Mouse (Mus musculus): Measurements from ENCODE around the gene Raver1. TPM values are rescaled to one million over a fixed set of nuclear protein-coding genes. Genes with fewer than 3 reads are reported as not detected.

The Raver1 gene
- polyA plus RNA-seq, 1 experiment from 2014 or later = 57.7 TPM

DNA sequence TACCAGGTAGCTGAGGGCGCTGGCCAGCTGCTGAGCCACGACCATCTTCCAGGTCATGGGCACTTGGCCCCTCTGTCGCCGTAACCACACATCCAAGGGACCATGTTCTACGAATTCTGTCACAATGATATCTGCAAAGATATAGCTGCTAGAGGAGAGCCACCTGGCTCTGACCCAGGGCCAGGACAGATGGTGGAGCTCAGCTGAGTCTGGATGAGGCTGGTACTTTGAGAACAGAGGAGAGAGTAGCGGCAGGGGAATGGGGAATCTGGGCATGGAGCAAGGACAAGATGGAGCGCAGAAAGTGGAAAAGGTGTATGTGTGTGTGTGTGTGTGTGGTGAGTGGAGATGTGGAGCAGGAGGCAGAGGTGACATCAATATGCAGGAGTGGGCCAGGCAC lies 22.4 kb upstream of the Raver1 start:
- H3K9me3 ChIP-seq (ENCODE audit: control insufficient read depth, low read length) = no peaks in the 10 kb centered on the region
- 0 out of 2 replicates have a peak, but pooled peaks cover 3% of the 10 kb centered on the region for H3K36me3 ChIP-seq (ENCODE audit: control insufficient read depth, insufficient read depth, low read length)
- H3K9ac ChIP-seq (ENCODE audit: low read depth, low read length) = no peak overlapping the region
- no peak overlapping the region for H3K27ac ChIP-seq (ENCODE audit: low read length)
- ATAC-seq = no peak
- H3K4me2 ChIP-seq (ENCODE audit: low read depth, low read length) = no peak overlapping the region
- H3K4me1 ChIP-seq (ENCODE audit: control insufficient read depth, insufficient read depth, low read length) = 0 out of 2 replicates have a peak, but pooled peaks cover 4% of the 10 kb centered on the region
- no peaks in the 10 kb centered on the region for H3K27me3 ChIP-seq (replicated peaks; ENCODE audit: control insufficient read depth, insufficient read depth, low read length)
- WGBS = 84% methylated on average over 7 of the region's 7 CpGs
- no peak overlapping the region for H3K4me3 ChIP-seq (ENCODE audit: low read length)

DNA sequence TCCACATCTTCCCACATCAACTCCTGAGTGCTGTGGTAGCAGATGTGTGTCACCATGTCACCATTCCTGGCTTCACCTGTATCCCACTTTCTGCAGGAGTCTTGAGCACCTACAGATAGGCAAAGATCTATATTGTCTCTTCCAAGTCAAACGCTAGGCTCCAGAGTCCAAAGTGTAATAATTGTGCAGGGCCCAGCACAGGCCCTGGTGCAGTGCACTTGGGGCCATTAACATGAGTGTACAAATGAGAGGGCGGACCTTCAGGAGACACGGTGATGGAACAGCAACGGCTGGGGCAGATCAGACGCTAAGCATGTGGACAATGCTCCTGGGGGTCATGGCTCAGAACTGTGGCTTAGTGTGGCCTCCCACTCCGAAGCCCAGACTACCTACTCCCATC lies 21.9 kb upstream of the Raver1 start:
- H3K27me3 ChIP-seq (replicated peaks; ENCODE audit: control insufficient read depth, insufficient read depth, low read length) = no peaks in the 10 kb centered on the region
- 0 out of 2 replicates have a peak, but pooled peaks cover 3% of the 10 kb centered on the region for H3K36me3 ChIP-seq (ENCODE audit: control insufficient read depth, insufficient read depth, low read length)
- no peak overlapping the region for H3K4me2 ChIP-seq (ENCODE audit: low read depth, low read length)
- WGBS = 78% methylated on average over 6 of the region's 6 CpGs
- H3K4me3 ChIP-seq (ENCODE audit: low read length) = no peak overlapping the region
- no peaks in the 10 kb centered on the region for H3K9me3 ChIP-seq (ENCODE audit: control insufficient read depth, low read length)
- no peak overlapping the region; the same call in 1 of the 2 replicates for H3K27ac ChIP-seq (ENCODE audit: low read length)
- 0 out of 2 replicates have a peak, but pooled peaks cover 4% of the 10 kb centered on the region for H3K4me1 ChIP-seq (ENCODE audit: control insufficient read depth, insufficient read depth, low read length)
- H3K9ac ChIP-seq (ENCODE audit: low read depth, low read length) = no peak overlapping the region
- peak; percentile 77 for ATAC-seq

DNA sequence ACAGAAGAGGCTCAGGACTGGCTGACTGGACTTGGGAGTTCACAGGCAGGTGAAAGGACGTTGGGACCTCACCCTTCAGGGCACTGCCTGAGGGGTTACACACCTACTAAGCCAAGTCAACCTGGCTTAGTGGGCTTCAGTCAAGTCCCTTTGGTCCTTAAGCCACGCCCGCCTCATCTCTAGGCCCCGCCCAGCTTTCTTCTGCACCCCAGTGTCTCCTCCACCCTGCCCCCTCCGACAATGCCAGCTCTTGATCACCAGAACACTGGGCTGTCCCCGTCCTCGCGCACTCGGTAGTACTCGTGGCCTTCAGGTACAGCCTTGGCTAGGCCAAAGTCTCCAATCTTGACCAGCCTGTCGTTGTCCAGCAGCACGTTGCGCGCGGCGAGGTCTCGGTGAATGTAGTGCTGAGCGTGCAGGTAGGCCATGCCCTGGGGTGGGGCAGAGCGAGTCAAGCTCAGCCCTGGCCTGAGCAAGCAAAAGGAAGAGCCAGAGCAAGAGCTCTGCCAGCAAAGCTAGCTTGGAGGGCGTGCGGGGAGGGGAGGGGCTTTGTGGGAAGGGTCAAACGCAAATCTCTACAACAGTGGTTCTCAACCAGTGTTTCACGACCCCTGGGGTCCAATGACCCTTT lies 15.9 kb upstream of the Raver1 start:
- ATAC-seq = peak; percentile 43
- Histone ChIP-seq H3K9ac (ENCODE audit: low read depth, low read length) (no peak overlapping the region), H3K27ac (ENCODE audit: low read length) (no peak overlapping the region)

DNA sequence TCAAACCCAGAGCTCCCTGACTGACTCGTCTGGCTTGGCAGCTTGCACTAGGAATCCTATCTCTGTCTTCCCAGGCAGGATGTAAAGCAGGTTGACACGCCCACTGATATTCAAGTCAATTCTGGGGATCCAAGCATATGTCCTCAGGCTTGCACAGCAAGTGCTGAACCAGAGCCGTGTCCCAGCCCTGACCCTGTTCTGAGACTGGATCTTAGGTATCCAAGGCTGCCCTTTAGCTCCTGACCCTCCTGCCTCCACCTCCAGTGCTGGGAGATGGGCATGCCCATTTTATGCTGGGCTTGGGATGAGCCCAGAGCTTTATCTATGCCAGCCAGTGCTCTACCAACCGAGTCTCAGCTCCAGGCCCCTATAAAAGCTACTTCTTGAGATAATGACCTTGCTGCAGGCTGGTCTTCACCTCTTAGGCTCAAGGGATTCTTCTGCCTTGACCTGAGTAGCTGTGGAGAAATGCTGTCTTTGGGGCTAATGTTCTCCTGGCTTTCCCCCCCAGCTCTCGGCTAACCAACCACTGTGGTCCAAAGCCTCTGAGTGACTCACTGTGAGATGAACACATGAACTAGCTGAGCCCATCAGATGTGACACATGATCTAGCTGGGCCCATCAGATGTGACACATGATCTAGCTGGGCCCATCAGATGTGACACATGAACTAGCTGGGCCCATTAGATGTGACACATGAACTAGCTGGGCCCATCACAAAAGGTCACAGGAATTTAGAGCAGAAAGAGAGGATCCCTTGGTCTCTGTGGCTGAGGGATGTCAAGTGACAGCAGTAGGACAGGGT lies 14.2 kb upstream of the Raver1 start:
- WGBS = 72% methylated on average over 5 of the region's 5 CpGs
- no peak; the same call in 1 of the 2 replicates for ATAC-seq
- no peaks in the 10 kb centered on the region for H3K9me3 ChIP-seq (ENCODE audit: control insufficient read depth, low read length)
- no peak overlapping the region for H3K9ac ChIP-seq (ENCODE audit: low read depth, low read length)
- H3K27me3 ChIP-seq (replicated peaks; ENCODE audit: control insufficient read depth, insufficient read depth, low read length) = no peaks in the 10 kb centered on the region
- H3K4me2 ChIP-seq (ENCODE audit: low read depth, low read length) = no peak overlapping the region
- no peaks in the 10 kb centered on the region for H3K4me1 ChIP-seq (ENCODE audit: control insufficient read depth, insufficient read depth, low read length)
- no peak overlapping the region for H3K27ac ChIP-seq (ENCODE audit: low read length)
- no peaks in the 10 kb centered on the region for H3K36me3 ChIP-seq (ENCODE audit: control insufficient read depth, insufficient read depth, low read length)
- H3K4me3 ChIP-seq (ENCODE audit: low read length) = no peak overlapping the region

More for the DNA sequence above, 15.9 kb upstream of the Raver1 start:
- H3K27me3 ChIP-seq (replicated peaks; ENCODE audit: control insufficient read depth, insufficient read depth, low read length) = no peaks in the 10 kb centered on the region
- H3K4me1 ChIP-seq (ENCODE audit: control insufficient read depth, insufficient read depth, low read length) = 0 out of 2 replicates have a peak, but pooled peaks cover 4% of the 10 kb centered on the region
- no peaks in the 10 kb centered on the region for H3K36me3 ChIP-seq (ENCODE audit: control insufficient read depth, insufficient read depth, low read length)
- H3K4me2 ChIP-seq (ENCODE audit: low read depth, low read length) = no peak overlapping the region
- WGBS = 42% methylated on average over 23 of the region's 23 CpGs
- H3K9me3 ChIP-seq (ENCODE audit: control insufficient read depth, low read length) = no peaks in the 10 kb centered on the region
- H3K4me3 ChIP-seq (ENCODE audit: low read length) = no peak overlapping the region

DNA sequence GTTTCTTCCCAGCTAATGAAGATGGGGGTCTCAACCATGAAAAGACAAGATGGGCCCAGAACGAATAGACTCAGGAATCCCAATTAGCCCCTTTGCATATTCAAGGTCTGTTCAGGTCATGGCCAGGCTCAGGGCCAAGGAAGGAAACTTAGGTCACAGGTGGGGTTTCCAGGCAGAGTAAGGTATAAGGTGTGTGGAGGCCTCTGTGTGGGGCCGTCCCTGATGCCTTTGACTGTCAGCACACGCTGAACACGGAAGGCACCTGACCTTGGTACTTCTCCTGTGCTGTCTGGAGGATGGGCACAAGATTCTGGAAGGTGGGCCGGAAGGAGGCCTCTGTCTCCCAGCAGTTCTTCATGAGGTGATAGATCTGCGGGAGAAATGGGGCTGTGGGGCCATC lies 13.0 kb upstream of the Raver1 start:
- no peak overlapping the region for H3K4me2 ChIP-seq (ENCODE audit: low read depth, low read length)
- ATAC-seq = no peak
- H3K9ac ChIP-seq (ENCODE audit: low read depth, low read length) = no peak overlapping the region
- no peaks in the 10 kb centered on the region for H3K9me3 ChIP-seq (ENCODE audit: control insufficient read depth, low read length)
- no peak overlapping the region for H3K27ac ChIP-seq (ENCODE audit: low read length)
- 81% methylated on average over 6 of the region's 6 CpGs for WGBS
- peaks cover 4% of the 10 kb centered on the region; the same call in 1 of the 2 replicates for H3K4me1 ChIP-seq (ENCODE audit: control insufficient read depth, insufficient read depth, low read length)
- no peaks in the 10 kb centered on the region for H3K27me3 ChIP-seq (replicated peaks; ENCODE audit: control insufficient read depth, insufficient read depth, low read length)
- H3K36me3 ChIP-seq (ENCODE audit: control insufficient read depth, insufficient read depth, low read length) = no peaks in the 10 kb centered on the region
- no peak overlapping the region for H3K4me3 ChIP-seq (ENCODE audit: low read length)

DNA sequence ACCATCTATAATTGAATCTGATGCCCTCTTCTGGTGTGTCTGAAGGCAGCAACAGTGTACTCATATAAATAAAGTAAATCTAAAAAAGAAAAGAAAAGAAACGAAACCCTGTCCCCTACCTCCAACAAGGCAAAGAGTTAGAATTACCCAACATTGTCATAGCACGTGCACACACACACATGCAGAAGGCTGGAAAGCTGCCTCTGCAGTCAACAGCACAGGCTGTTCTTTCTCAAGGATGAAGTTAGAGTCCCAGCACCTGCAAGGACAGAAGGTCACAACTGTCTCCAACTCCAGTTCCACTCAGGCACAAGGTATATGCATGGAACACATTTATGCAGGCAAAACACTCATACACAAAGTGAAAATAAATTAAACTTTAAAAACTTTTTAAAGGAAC lies 10.3 kb upstream of the Raver1 start:
- Histone ChIP-seq H3K27me3 (replicated peaks; ENCODE audit: control insufficient read depth, insufficient read depth, low read length) (no peaks in the 10 kb centered on the region), H3K36me3 (ENCODE audit: control insufficient read depth, insufficient read depth, low read length) (no peaks in the 10 kb centered on the region), H3K4me3 (ENCODE audit: low read length) (no peak overlapping the region), H3K27ac (ENCODE audit: low read length) (no peak overlapping the region), H3K9me3 (ENCODE audit: control insufficient read depth, low read length) (no peaks in the 10 kb centered on the region), H3K9ac (ENCODE audit: low read depth, low read length) (no peak overlapping the region), H3K4me1 (ENCODE audit: control insufficient read depth, insufficient read depth, low read length) (peaks cover 4% of the 10 kb centered on the region; the same call in 1 of the 2 replicates), H3K4me2 (ENCODE audit: low read depth, low read length) (no peak overlapping the region)
- no peak for ATAC-seq
- 93% methylated on average over 2 of the region's 2 CpGs for WGBS

DNA sequence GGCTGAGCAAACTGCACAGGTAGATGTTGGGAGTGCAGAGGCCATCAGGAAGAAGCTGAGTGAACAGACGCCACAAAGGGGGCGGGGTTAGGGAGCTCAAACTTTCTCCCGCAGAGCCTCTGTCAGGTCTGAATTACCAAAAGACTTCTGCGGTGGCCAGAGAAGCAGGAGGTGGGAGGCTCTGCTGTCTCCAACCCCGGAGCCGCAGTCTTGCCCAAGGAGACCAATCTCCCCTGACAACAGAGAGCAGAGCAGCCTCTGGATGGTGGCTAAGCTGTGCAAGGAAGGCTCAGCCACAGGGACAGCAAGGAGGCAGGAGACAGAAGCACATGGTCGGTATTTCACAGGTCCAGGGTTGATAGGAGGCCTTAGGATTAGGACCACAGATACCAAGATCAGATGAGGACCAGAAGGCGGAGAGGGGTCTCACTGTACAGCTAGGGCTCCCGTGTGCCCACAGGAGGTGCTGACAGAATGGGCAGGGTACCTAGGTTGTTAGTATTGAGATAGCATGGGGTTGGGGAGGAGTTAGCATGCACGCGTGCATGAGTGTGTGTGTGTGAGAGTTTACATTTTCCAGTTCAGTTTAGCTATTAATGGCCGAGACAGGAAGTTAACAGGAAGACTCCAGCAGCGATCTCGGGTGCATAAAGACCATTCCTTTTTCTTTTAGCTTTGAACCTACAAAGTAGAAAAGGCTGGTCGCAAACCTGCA lies 8.8 kb upstream of the Raver1 start:
- H3K4me2 ChIP-seq (ENCODE audit: low read depth, low read length) = no peak overlapping the region
- H3K27ac ChIP-seq (ENCODE audit: low read length) = no peak overlapping the region
- H3K4me1 ChIP-seq (ENCODE audit: control insufficient read depth, insufficient read depth, low read length) = peaks cover 4% of the 10 kb centered on the region; the same call in 1 of the 2 replicates
- H3K4me3 ChIP-seq (ENCODE audit: low read length) = no peak overlapping the region
- H3K9me3 ChIP-seq (ENCODE audit: control insufficient read depth, low read length) = no peaks in the 10 kb centered on the region
- ATAC-seq = 0 out of 2 replicates have a peak, but pooled peaks have one; percentile 32
- H3K9ac ChIP-seq (ENCODE audit: low read depth, low read length) = no peak overlapping the region; the same call in 1 of the 2 replicates
- H3K27me3 ChIP-seq (replicated peaks; ENCODE audit: control insufficient read depth, insufficient read depth, low read length) = no peaks in the 10 kb centered on the region
- H3K36me3 ChIP-seq (ENCODE audit: control insufficient read depth, insufficient read depth, low read length) = no peaks in the 10 kb centered on the region
- WGBS = 40% methylated on average over 15 of the region's 15 CpGs

DNA sequence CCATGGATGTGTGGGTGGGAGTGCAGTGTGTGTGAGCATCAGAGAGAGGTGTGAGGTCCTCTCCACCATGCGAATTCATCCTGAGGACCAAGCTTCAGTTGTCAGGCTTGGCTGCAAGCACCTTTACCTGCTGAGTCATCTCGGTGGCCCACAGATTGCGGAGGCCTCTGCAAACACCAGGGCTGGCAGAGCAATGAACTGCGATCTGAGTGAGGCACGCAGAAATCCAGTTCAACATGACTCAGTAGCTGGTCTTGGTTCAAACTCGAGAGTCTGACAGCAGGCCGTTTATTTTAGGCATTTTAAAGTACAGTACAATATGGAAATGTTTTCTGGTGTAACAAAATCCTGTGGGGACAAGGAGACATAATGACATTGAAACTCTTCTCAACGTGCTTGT lies 6.0 kb upstream of the Raver1 start:
- Histone ChIP-seq H3K4me2 (ENCODE audit: low read depth, low read length) (no peak overlapping the region), H3K9ac (ENCODE audit: low read depth, low read length) (no peak overlapping the region), H3K4me1 (ENCODE audit: control insufficient read depth, insufficient read depth, low read length) (peaks cover 4% of the 10 kb centered on the region; the same call in 1 of the 2 replicates), H3K36me3 (ENCODE audit: control insufficient read depth, insufficient read depth, low read length) (no peaks in the 10 kb centered on the region), H3K4me3 (ENCODE audit: low read length) (no peak overlapping the region), H3K27me3 (replicated peaks; ENCODE audit: control insufficient read depth, insufficient read depth, low read length) (no peaks in the 10 kb centered on the region), H3K9me3 (ENCODE audit: control insufficient read depth, low read length) (no peaks in the 10 kb centered on the region), H3K27ac (ENCODE audit: low read length) (no peak overlapping the region)
- WGBS = 51% methylated on average over 8 of the region's 8 CpGs
- ATAC-seq = peak; percentile 71

DNA sequence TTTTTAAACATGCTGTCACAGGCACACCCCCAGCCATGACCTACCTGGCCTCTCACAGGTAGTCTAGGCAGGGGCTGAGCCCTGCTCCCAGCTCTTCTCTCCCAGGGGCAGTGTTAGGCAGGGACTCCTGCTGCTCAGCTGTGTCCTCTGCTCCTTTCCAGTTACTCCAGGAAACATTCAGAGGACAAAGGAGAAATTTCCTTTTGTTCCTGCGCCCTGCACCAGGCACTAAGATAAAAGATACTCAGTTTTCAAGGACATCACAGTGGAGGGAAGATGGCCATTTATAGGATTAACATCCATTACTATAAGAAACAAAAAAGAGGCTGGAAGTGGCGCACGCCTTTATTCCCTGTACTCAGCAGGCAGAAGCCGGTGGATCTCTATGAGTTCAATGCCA lies 4.2 kb upstream of the Raver1 start:
- H3K9ac ChIP-seq (ENCODE audit: low read depth, low read length) = no peak overlapping the region
- H3K4me1 ChIP-seq (ENCODE audit: control insufficient read depth, insufficient read depth, low read length) = peaks cover 4% of the 10 kb centered on the region; the same call in 1 of the 2 replicates
- H3K9me3 ChIP-seq (ENCODE audit: control insufficient read depth, low read length) = no peaks in the 10 kb centered on the region
- H3K36me3 ChIP-seq (ENCODE audit: control insufficient read depth, insufficient read depth, low read length) = no peaks in the 10 kb centered on the region
- no peaks in the 10 kb centered on the region for H3K27me3 ChIP-seq (replicated peaks; ENCODE audit: control insufficient read depth, insufficient read depth, low read length)
- no peak overlapping the region for H3K4me2 ChIP-seq (ENCODE audit: low read depth, low read length)
- WGBS = 88% methylated on average over 4 of the region's 4 CpGs
- H3K4me3 ChIP-seq (ENCODE audit: low read length) = no peak overlapping the region
- no peak overlapping the region for H3K27ac ChIP-seq (ENCODE audit: low read length)
- ATAC-seq = no peak

Measured in intestine, embryonic 16.5 days (tissue).